Mouse (Mus musculus) spleen, postnatal 14 days (tissue): ENCODE measurements around the gene Spata16.
"Not testable (repeated sequence)": the region's sequence is repeated elsewhere in the genome, so short reads cannot be mapped to it uniquely, and the experiment has no call there.

Source experiments
- DNase-seq, 2 experiments: peaks; one replicate each; pipeline ENCODE4 v3.0.0; 2021 to 2022; ENCODE audit warnings: low spot score in 2 of 2

The Spata16 gene

DNA sequence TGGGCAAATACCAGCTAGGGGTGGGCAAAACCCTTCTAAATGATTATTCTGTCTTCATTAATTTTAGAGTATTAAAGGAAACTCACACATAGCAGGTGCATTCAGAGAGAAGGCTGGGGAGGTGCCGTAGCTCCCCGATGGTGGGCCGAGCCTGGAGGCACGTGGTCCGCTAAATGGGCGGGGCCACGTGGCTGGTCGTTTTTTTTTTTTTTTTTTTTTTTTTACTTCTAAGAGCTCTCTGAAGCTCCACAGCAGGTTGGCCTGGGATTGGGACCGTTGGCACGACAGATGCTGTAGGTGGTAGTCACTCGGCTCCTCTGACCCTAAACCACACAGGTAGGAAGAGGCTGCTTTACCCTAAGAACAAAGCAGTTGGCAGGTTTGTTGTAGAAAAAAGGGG lies at the start of gene Spata16:
Spata16 (plus strand) TSS at position 219 of the 400 bp plus-strand sequence.
- DNase-seq = no peak

DNA sequence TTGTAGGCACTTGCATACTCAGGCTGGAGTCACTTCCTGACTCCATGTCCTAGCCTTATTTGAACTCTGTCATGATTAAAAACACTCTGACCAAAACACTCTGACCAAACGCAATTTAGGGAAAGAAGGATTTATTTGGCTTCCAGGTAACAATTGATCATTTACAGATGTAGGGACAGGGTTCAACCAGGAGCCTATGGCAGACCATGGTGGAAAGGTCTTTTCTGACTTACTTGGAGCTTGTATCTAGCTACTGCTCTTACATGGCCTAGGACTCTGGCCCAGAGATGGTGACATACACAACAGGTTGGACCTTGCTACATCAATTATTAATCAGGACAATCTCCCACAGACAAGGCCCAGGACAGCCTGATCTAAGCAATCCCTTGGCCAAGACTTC lies 32.6 kb upstream of the Spata16 start:
- DNase-seq = no peak

DNA sequence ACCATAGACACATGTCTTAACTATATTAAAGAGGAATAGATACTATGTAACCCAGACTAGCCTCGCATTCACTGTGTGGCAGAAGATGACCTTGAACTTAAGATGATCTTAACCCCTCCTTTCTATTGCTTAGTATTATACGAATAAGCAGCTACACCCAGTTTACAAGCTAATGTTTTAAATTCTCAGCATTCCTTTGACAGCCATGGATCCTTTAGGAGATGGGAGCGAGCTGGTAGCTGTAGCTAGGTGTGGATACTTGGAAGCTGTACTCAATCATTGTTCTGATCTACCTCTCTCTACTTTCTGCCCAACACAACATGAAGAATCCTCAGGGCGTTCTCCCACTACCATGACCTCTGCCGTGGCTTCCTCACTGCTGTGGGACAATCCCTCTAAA lies 28.9 kb upstream of the Spata16 start:
- DNase-seq = no peak

DNA sequence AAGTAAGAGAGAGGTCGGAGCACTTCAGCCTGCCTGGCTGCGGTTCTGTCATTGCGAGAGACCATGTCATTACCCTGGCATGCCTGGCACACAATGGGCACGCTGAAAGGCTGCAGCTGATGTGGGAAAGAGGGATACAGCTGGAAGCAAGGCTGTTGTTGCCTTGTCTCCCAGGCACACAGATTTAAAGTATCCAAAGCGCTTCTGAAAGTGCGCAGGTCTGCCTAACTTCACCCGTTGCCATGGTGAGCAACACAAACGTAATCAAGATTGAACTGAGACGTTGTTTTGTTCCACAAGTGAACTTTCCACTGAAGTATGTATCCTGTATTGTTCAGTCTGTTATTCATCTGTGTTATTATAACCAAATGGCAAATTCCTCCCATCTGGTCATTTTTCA lies 1.8 kb downstream of the Spata16 start:
- no peak for DNase-seq

DNA sequence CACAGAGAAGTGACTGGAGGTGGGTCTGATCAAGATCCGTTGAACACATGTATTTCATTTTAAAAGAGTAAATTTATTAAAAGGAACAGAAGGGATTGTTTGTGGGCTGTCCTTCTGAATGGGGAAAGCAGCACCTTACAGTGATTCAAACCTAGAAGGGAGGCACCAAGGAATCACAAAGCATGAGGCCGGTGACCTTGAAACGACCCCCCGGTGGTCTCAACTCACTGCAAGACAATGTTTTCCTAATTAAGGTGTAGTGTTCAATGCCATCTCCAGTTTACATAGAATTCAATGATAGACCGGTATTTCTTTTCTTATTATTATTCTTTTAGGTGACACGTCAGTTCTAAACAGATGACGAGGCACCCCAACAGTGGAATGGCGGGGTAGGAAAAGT lies 2.4 kb downstream of the Spata16 start:
- DNase-seq = no peak

DNA sequence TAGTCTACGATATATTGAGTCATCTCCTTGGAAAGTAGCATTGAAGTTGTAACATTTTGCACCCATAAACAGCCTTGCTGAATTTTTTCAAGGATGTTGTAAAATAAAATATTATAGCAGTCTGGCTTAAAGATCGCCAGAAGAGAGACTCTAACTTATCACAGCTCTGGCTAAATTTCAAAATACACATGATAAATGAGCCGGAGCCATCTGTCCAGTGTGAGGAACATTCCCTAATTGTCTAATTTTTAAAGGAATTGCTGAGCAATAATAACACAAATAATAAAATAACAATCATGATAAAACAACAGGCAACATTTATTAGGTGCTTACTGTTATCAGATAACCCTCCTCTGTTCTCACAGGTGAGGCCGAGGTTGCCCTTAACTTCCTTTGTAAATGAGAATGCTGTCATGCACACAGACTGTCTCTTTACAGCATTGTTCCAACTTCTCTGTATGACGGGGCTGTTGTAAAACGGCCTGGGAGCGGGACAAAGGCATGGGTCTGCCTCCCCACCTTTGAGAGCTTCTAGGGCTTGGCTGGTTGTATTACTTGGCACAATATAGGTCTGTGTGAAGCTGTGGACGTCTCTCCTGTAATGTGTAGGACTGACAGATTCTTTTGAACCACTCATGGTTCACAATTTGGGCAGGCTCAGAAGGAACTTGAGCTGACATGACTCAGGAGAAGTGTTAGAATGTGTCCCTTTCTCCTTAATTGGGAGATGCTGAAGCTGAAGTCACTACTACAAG lies 3.1 kb downstream of the Spata16 start:
- no peak for DNase-seq

DNA sequence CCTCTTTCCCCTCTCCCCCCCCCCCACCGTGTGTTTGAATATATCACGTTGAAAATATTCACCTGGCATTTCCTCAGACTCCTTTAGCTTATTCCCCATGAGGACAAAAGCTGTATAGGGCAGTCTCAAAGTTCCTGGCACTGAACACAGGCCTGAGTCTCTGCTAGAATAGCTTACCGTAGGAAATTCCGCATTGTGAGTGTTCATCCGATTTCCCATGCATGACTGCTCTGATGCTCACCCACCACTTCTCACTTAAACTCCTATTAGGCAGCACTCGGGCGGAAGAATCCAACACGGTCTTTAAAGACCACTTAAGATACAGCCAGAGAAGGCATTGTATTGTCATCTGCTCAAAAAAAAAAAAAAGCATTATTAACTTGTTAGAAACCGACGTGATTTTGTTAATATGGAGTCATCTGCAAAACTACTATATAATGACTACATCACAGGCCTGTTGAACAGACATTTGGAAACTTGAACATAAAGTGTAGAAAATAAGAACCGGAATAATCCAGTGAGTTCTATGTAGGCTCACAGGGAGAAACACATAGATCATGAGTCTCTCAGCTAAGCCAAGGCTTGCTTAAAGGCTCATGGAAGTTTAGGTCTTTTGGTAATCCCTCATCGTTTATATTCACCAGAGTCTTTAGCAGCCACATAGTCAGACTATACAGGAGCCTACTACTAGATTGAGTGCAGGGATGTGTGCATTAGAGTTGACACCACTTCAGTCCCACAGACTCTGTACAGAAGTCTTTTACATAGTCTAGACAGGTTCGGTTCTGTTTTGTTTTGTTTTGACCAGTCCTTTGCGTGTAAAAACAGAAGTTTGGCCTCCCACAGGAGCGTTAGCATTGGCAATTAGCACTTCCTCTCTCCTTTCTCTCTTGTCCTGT lies 4.2 kb downstream of the Spata16 start:
- no peak for DNase-seq

DNA sequence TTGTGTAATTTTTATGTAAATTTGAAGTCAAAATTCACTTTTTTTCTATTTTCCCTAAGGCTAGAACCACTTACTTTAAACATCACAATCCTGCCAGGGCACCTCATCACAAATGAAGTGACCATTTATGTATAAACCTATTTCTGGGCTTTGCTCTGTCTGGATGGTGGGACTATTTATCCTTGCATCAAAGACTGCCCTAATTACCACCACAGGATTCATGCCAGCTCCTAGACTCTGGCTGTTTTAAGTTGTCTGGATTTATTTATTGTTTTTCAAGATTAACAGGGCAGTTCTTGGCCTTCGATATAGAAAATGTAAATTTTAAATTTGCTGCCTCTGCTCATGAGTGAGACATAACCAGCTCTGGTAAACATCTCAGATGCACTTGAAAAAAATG lies 6.7 kb downstream of the Spata16 start:
- DNase-seq = no peak

DNA sequence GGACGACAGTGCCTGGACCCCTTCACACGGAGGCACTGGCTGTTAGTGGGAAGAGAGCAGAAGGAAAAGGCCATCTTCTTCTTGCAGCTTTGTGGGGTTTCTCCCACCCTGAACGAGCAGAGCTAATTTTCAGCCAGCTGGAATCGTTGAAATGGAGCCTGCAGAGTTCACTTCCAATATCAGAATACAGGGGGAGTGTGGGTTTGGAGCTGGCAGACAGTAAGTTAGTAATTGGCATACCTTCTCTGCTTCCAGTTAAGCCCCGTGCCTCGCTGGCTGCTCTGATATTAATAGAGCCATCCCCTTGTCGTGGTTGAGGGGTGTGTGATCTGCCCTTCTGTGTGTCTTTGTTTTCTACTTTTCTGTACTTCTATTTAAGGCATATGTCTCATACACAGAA lies 9.4 kb downstream of the Spata16 start:
- DNase-seq = no peak

DNA sequence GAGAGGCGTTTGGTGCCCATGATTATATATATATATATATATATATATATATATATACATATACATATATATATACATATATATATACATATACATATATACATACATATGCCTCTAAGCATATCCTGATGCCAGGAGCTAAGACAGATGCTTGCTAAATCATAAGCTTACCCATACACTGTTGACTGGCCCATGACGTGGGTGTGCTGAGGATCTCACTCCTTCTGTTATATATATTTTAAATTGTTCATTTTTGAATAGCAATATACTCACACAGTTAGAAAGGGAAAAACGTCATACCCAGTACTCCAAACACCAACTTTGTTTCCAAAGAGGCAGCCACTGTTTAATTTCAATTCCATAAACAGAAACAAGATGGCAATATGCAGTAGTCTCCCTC lies 48.4 kb downstream of the Spata16 start:
- no peak for DNase-seq

DNA sequence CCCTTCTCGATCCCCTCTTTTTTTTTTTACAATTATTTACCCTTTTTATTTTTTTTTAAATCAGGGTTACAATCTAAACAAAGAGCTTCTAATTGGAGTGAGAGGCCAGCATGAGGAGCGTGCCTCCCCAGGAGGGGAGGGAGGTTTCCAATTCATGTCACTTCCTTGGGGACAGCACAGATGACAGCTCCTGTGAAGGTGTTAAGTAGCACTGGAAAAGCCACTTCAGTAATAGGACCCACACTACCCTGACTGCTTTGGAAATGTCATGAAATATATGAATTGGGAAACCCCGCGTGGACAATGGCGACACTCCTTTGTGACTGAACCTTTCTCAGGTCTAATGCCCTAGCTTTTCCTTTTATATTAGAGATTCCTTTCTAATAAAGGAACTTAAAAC lies 72.1 kb downstream of the Spata16 start:
- DNase-seq = not testable (repeated sequence)

DNA sequence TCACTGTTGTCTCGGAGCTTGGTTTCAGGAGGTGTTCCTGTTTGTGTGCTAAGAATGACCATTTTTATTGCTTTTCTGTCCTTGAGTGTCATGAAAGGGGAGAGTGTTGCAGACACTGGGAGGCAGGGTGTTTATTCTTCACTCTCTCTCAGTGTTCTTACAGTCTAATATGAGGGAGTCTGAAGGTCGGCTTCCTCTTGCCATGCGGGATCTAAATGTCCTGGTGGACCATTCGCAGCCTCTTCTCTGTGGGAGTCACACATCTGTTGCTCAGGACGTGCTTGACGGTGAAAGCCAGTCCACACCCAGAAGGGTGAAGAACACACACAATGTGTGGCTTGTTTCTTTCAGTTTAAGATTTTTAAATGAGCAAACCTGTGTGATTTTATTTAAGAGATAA lies 90.1 kb downstream of the Spata16 start:
- no peak for DNase-seq

DNA sequence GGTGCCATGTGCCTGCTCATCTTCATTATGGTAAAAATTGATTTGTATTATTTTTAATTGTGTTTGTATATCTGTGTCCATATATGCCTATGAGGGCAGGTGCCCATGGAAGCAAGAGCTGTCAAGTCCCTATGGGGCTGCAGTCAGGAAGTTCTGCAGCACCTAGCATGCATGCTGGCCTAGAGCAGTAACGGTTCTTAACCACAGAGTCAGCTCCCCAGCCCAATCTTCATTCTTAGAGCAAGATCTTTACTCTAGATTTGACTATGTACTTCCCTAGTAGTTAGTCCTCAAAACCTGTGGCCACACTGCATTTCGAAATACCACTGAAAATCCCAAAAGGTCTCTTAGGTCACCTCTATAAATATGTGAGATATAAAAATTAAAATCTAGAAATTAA lies 113.1 kb downstream of the Spata16 start:
- DNase-seq = no peak

DNA sequence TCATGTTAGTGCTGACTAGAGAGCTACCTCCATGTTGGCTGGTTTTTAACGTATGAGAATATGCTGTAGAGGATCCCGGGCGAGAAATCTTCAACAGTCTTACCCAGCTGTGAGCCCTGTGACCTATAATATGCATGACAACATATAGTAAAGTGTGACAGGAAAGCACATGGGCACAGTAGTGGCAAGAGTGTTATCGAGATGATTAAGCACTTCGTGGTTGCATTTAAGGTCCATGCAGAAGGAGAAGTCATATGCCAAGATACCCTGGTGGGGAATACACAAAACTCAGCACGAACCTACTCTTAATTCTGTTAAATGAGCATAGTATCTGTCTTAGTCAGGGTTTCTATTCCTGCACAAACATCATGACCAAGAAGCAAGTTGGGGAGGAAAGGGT lies 115.0 kb downstream of the Spata16 start:
- DNase-seq = no peak

DNA sequence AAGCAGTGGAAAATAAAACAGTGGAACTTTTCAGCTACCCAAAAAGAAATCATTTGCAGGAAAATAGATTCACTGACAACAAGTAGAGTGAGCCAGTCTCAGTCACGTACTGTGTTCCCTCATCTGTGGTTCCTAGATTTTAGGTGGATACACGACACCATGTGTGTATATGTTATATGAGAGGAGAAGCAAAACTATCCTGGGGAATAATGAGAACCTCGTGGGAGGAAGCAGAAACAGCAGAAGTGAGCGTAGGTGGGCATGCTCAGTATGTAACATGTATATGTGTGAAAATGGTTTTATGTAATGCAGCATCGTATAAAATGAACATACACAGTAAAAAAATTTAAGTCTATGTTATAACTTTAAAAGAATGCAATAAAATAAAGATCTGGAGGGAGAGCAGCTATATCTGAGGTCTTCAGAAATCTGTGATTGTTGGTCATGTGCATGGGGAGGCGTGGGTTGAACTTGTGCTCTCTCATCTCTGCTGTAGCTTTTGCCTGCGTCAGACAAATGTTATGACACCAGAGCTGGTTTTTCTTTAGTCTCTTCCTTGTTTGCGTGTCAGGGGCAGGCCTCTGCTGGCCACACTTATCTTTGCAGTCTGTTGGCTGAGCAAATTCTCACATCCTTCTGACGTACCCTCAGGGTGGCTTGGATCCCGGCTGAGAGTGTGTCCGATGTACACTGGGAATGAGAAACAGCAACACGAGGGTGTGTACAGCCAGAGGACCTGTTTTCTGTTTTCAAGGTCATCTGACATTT lies 156.1 kb downstream of the Spata16 start:
- DNase-seq = no peak

DNA sequence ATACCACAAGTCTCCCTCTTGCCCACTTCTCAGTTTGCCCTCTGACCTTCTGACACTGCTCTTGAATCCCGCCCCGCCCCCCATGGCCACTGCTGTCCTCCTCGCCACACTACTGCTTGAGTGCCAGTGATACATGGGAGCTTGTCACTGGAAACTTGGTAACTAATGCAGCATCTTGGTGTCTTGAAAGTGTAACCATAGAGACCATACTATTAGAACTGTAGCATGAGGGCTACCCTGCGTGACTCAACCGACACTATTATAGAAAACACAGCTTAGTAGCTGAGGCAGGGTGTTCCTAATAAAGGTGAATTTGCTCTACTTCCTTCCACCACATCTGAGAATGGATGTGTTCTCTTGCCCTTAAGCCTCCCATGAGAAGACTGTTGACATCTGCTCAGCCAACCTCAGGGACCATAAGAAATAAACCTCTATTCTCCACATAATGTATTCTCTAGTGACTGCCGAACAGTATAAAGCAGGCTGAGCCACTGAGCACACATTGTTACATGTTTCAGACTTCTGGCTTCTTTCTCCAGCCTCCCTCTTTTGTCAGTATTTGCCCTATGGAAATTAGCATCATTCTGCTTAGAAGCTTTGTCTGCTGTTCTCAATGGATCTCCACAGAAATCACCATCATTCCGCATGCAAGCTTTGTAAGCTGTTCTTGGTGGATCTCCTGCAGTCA lies 158.6 kb downstream of the Spata16 start:
- DNase-seq = no peak

DNA sequence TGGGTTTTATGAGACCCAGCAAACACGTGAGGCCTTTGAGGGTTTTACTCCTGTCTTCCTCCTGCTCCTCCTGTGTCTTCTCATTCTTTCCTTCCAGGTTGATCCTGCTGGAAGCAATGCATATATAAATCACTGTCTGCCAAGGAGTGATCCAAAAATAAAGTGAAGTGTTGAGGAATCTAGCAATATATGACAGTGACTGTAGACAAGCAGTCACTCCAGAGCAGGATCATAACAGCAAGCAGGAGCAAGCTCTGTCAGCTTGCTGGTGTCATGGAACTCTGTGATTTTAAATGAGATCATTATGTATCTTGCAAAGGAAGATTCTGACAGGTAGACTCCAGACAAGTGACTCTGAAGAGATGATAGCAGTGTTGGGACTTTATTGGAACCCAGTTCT lies 159.5 kb downstream of the Spata16 start:
- no peak for DNase-seq

DNA sequence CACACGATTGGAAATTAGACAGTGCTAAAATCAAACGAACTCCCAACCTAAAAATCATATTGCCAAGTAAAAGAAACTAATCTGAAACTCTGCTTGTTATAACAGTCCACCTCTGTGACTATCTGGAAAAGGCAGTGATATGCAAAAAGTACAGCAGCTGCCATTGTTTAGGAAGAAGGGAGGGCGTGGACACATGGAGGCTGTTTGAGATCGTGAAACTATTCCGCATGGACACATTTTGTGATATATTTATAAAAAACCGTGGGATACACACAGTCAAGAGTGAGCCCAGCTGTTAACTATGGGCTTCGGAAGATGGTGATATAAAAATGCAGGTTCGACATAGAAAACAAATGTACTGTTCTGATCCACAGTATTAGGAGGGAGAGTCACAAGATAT lies 176.9 kb downstream of the Spata16 start:
- no peak for DNase-seq

DNA sequence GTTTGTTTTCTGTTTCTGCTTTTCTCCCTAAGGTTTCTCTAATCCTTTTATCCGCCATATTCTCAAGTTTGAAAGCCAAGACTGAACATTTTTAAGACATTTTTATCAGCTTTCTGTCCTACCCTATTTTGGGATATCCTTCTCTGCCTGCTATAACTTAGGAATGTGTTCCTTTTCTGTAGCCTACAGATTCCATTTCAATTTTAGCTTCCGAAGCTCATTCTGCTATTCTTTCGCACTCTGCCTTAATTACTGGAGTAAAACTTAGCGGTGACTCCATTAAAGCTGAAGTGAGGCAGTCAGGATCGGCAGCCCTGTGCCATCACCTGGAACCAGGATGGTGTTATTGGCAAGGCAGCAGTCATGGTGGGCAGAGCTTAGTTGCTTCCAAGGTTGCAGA lies 178.3 kb downstream of the Spata16 start:
- DNase-seq = no peak

DNA sequence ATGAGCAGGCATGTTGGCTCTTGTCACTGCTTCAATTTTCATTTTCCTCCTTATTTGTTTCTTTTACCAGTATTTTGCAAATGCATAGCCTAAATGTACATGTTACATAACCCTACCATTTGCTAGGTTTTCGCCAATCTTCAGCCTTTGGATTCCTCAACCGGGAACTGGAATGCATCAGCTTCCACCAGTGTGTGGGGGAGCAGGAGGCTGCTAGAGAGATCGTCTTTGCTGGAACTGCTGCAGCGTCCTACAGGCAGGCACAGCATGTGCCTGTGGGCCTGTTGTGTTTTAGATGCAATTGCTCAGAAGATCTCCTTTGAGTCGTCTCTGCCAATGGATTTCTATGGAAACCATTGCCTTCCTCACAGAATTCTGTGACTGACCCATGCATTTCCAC lies 182.0 kb downstream of the Spata16 start:
- no peak for DNase-seq

DNA sequence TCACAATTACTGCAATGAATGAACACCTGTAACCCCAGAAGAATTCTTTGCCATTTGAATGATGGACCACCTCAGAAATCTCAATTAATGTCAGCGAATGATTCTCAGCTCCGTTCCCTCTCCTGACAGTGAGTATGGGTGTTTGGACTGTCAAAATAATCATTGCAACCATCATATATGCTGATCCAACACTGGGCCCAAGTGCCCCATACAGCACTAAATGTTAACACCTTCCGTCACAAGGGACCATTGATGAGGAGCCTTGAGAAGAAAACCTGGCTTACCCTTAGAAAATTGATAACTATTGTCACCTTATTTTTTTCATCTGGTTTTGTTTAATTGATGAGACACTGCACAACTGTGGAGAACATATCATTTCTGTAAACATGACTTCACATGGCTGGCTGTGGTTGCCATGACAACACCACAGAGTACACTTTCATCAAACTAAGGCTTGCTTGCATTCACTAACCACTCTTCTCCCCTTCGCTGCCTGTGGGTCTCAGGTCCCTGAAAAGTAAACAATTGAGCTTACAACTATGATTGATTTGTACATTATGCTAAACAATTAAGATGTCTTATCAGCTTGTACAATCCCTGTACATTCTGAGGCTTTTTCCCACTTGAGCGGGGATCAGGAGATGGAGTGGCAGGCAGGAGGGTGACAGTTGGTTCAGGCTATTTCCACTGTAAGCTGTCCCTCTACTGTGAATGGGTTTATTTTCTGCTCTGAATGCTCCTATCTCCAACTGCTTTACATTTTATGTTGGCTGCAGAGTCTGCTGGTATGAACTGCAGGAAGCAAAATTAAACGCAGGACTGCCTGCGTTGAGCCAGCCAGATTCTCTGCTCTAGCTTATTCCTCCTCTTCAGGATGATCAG lies 189.8 kb downstream of the Spata16 start:
- no peak for DNase-seq
